Mouse (Mus musculus): ENCODE results near the gene Smbd1.

- TF ChIP-seq CTCF (IDR thresholded peaks at IDR 0.05; ENCODE audit: insufficient read depth, low read length) (no peak), POLR2A (IDR thresholded peaks at IDR 0.05; ENCODE audit: borderline replicate concordance, extremely low read depth, low read depth, low read length) (no peak)
These were observed 15.1 kb downstream of the Smbd1 start for GRCm38 (mm10) chr16:32795177-32795576.

Measured in lung, adult 2 months (tissue).